Mouse (Mus musculus): ENCODE data around the gene Spock1. TPM values are rescaled to one million over a fixed set of nuclear protein-coding genes. Genes with fewer than 3 reads are reported as not detected.

Gene Spock1
- polyA plus RNA-seq, 1 experiment from 2014 or later = 69.4 TPM

DNA sequence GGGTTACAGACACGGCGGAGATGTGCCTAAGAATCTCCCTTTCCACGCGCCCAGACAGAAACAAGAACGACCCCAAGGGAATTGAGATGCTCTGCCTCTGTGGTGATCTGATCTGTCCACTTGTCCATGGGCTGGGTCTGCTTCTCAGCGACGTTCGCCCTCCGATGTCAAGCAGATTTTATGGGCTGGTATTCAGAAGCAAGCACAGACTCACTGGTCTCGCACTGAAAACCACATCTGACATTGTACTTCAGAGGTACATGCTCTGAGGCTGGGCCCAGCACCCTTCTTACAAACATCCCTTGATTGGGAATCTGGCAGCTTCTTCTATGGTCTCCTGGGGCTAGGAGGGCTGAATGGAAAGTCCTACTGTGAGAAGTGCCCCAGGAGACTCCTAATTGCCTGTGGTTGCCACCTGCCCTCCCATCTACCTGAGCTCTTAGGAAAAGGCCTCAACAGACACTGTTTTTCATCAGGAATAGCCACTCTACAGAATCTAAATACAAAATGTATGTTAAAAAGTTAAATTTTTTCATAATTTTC, 51.8 kb downstream of the Spock1 start:
- ATAC-seq (ENCODE audit: low FRiP score) = no peak
- Histone ChIP-seq H3K4me2 (no peak overlapping the region), H3K4me1 (replicated peaks) (peaks cover 39% of the 10 kb centered on the region), H3K27me3 (no peaks in the 10 kb centered on the region), H3K9ac (no peak overlapping the region), H3K36me3 (no peaks in the 10 kb centered on the region), H3K9me3 (no peaks in the 10 kb centered on the region), H3K27ac (peak overlapping the region; percentile 74), H3K4me3 (no peak overlapping the region)
- WGBS = 76% methylated on average over 10 of the region's 10 CpGs

DNA sequence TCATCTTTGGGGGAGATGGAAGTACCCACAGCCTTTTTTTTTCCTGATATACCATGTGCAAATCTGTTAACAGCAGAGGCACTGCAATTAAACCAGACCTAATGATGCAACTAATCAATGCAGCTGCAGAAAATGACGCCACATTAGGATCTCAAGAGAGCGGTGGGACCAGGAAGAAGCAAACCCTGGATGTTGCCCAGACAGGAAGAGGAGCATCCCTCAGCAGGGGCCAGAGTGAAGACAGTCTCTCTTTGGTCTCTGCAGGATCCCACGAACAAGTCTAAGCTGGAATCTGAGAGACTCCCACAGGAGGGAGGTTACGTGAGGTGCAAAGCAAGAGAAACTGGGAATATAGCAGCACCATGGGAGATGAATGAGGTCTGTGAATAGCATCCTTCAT, 52.4 kb downstream of the Spock1 start:
- Histone ChIP-seq H3K9me3 (no peaks in the 10 kb centered on the region), H3K27ac (peak overlapping the region; percentile 74), H3K4me3 (no peak overlapping the region), H3K4me1 (replicated peaks) (peaks cover 39% of the 10 kb centered on the region), H3K4me2 (no peak overlapping the region), H3K9ac (no peak overlapping the region), H3K27me3 (no peaks in the 10 kb centered on the region), H3K36me3 (no peaks in the 10 kb centered on the region)
- WGBS = 38% methylated on average over 4 of the region's 4 CpGs
- ATAC-seq (ENCODE audit: low FRiP score) = no peak; the same call in 1 of the 2 replicates

DNA sequence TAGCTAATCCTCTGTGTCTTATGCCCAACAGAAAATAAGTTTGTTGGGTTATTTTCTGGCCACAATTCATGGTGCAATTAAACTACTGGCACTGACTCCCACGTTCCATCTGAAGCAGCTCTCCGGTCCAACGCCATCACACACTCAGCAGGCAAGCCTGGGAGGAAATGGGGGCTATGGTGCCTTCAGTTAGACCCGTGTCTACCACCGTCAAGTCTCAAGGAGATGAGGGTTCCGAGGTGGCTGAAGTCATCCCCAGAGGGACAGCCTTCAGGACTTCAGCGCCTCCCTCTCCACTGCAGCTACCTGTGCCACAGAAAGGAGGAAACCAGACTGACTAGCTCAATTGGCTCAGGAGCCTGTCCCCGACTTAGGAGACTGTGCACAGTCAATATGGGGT, 53.7 kb downstream of the Spock1 start:
- no peak overlapping the region for H3K9ac ChIP-seq
- H3K9me3 ChIP-seq = no peaks in the 10 kb centered on the region
- 78% methylated on average over 8 of the region's 8 CpGs for WGBS
- H3K4me1 ChIP-seq (replicated peaks) = peaks cover 39% of the 10 kb centered on the region
- H3K4me2 ChIP-seq = no peak overlapping the region
- no peak overlapping the region for H3K27ac ChIP-seq
- no peaks in the 10 kb centered on the region for H3K27me3 ChIP-seq
- no peaks in the 10 kb centered on the region for H3K36me3 ChIP-seq
- no peak overlapping the region for H3K4me3 ChIP-seq
- no peak for ATAC-seq (ENCODE audit: low FRiP score)

DNA sequence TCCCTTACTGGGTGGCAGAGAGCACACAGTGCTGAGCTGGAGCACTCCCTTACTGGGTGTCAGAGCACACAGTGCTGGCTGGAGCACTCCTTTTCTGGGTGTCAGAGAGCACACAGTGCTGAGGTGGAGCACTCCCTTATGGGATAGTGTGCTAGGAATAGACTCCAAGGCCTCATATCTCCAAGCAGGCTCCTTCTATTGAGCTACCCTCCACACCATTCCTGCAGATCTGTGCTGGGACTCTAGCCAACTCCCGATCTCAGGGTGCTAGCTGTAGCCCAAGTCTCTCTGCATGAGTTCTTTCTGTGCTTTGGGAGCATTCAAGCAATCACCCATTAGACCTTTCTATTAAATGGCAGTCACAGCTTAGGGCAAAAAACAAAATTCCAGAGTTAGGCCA, 54.5 kb downstream of the Spock1 start:
- ATAC-seq (ENCODE audit: low FRiP score) = no peak
- Histone ChIP-seq H3K27ac (no peak overlapping the region), H3K9ac (no peak overlapping the region), H3K27me3 (no peaks in the 10 kb centered on the region), H3K4me3 (no peak overlapping the region), H3K4me1 (replicated peaks) (peaks cover 37% of the 10 kb centered on the region), H3K36me3 (no peaks in the 10 kb centered on the region), H3K9me3 (no peaks in the 10 kb centered on the region), H3K4me2 (no peak overlapping the region)
- 63% methylated on average over 1 of the region's 1 CpGs for WGBS

DNA sequence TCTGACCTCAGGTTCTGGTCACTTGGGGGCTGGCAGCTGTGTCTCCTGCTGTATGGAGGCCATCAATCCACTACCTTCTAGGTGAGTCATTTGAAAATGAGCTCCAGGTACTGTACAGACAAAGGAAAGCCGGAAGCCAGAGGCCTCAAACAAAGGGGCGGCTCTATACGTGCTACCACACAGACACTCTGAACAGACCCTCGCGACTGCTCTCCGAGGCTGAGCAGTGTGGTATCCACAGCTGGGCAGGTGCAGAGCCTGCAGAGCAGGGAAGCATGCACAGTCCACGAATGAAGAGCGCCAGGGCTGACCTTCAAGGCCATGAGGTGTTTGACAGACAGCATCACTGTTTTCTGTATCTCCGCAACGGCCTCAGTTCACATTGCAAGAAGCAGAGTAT, 55.0 kb downstream of the Spock1 start:
- Histone ChIP-seq H3K36me3 (no peaks in the 10 kb centered on the region), H3K9me3 (no peaks in the 10 kb centered on the region), H3K9ac (no peak overlapping the region), H3K4me3 (no peak overlapping the region), H3K27ac (no peak overlapping the region), H3K4me1 (replicated peaks) (peaks cover 32% of the 10 kb centered on the region), H3K4me2 (no peak overlapping the region), H3K27me3 (no peaks in the 10 kb centered on the region)
- no peak for ATAC-seq (ENCODE audit: low FRiP score)
- 77% methylated on average over 10 of the region's 10 CpGs for WGBS

DNA sequence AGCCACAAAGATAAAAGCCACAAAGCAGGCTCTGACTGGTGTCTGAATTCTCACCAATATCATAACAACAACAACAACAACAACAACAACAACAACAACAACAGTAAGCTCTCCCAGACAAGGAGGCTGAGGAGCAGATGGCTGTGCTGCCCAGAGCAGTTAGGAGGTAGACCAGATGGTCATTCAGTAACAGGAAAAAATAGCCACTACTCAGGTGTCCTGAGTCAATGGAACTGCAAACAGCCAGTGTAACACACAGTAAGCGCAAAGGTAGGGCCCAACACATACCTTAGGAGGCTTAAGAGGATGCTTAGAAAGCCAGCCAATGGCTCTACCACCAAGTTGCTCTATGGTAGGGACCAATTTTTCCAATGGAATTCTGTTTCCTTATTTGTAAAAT, 59.2 kb downstream of the Spock1 start:
- Histone ChIP-seq H3K4me3 (no peak overlapping the region), H3K9ac (no peak overlapping the region), H3K4me2 (no peak overlapping the region), H3K27me3 (no peaks in the 10 kb centered on the region), H3K36me3 (no peaks in the 10 kb centered on the region), H3K4me1 (replicated peaks) (peaks cover 8% of the 10 kb centered on the region; the same call in 1 of the 2 replicates), H3K27ac (no peak overlapping the region), H3K9me3 (no peaks in the 10 kb centered on the region)
- 97% methylated on average over 1 of the region's 1 CpGs for WGBS
- ATAC-seq (ENCODE audit: low FRiP score) = no peak

DNA sequence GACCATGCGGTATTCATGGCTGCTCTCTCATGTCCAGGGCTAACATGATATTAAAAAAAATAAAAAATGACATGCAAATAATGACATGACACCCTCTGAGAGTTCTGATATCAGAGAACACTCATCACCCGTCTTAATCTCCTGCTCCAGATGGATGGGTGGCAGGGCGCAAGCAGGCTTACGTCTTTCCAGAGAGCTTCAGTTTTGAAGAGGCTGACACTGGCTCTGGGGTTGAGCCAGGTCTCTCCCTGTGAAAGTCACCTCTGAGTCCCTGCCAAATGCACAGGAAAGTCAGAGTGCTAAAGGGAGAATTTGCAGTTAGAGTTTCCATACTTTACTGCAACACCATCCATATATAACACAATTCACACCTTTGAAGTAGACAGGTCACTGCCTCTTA, 61.0 kb downstream of the Spock1 start:
- ATAC-seq (ENCODE audit: low FRiP score) = no peak
- WGBS = 82% methylated on average over 4 of the region's 4 CpGs
- Histone ChIP-seq H3K36me3 (no peaks in the 10 kb centered on the region), H3K9ac (no peak overlapping the region), H3K4me2 (no peak overlapping the region), H3K4me3 (no peak overlapping the region), H3K4me1 (replicated peaks) (no peaks in the 10 kb centered on the region), H3K9me3 (no peaks in the 10 kb centered on the region), H3K27me3 (no peaks in the 10 kb centered on the region), H3K27ac (no peak overlapping the region)

DNA sequence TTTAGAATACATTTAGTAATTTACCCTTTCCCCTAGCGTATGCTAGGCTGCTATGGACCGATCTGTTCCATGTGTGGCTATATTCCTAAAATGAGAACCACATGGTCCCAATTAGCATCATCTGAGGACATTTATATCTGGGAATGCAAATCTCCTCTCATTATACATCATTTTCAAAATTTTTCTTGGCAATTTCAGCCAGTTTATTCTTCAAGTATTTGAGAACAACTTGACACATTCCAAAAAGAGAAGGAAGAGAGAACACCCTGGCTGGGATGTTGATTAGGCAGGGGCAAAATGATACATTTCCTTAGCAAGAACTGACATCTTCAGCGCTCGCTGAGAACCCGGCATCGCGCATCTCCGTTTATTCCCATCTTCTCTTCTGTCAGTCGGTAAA, 61.7 kb downstream of the Spock1 start:
- no peaks in the 10 kb centered on the region for H3K4me1 ChIP-seq (replicated peaks)
- 94% methylated on average over 9 of the region's 9 CpGs for WGBS
- H3K4me2 ChIP-seq = no peak overlapping the region
- no peak overlapping the region for H3K27ac ChIP-seq
- no peaks in the 10 kb centered on the region for H3K9me3 ChIP-seq
- H3K36me3 ChIP-seq = no peaks in the 10 kb centered on the region
- no peaks in the 10 kb centered on the region for H3K27me3 ChIP-seq
- no peak for ATAC-seq (ENCODE audit: low FRiP score)
- H3K4me3 ChIP-seq = no peak overlapping the region
- no peak overlapping the region for H3K9ac ChIP-seq

DNA sequence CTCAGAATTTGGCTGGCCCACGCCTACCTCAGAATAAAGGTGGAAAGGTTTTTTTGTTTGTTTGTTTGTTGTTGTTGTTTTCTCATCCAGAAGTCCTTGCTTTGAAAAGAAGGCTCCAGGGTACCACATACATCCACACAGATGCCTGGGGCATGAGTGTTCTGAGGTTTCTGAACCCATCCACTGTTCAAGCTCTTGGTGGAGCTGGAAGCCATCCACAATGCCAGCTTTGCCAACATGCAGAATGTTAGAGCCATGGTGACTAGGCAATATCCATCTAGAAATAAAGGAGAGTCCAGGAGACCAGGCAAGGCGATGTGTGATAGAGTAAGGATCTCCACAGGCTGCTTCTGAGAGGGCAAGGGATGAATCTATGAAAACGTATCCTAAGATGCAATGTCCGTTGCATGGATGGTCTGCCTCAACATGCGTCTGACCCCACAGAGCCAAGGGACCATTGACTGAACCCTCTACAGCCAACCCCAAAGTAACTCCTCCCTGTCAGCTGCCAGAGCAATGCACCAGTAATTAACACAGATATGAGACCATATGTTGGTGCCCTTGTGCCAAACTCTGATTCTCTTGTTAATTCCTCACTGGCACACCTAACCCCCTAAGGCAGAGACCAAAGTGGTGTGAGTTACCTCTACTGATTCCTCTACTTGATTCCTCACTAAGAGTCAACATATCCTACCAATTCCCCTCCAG, 66.8 kb downstream of the Spock1 start:
- 97% methylated on average over 5 of the region's 5 CpGs for WGBS
- H3K9ac ChIP-seq = no peak overlapping the region
- no peak overlapping the region for H3K4me2 ChIP-seq
- no peak overlapping the region for H3K27ac ChIP-seq
- no peaks in the 10 kb centered on the region for H3K27me3 ChIP-seq
- no peak overlapping the region for H3K4me3 ChIP-seq
- no peaks in the 10 kb centered on the region for H3K36me3 ChIP-seq
- no peaks in the 10 kb centered on the region for H3K4me1 ChIP-seq (replicated peaks)
- no peak for ATAC-seq (ENCODE audit: low FRiP score)
- no peaks in the 10 kb centered on the region for H3K9me3 ChIP-seq

DNA sequence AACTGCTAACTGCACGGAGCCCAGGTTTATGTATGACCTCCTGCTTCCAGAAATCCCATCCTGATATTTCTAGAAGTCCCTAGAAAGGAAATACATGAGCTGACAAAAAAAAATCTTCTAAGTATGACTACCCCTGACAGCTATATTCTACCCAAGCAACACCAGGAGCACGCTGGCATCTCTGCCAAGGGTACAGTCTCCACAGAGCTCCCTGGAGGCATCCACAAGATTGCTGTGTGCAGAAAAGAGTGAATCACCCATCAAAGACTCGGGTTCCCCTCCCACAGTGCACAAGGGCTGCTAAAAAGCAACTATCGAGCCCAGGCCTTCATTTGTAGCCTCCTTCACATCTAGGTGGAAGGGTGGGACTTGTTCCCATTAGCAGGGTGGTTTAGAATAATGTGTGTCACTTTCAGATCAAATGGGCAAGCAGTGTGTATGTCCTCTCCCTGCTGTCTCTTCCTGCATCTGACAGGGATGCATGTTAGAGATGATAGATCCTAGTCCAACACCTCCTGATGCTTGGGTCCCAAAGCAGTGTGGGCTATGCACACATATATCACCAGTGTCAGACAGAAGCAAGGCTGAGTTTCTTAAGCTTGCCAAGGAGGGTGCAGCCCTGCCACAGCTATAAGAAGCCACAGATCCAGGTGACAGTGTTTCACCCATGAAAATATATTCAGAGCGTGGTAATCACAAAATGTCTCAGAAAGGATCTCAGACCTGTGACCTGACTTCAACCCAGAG, 70.3 kb downstream of the Spock1 start:
- H3K9me3 ChIP-seq = peaks cover 5% of the 10 kb centered on the region
- H3K36me3 ChIP-seq = no peaks in the 10 kb centered on the region
- no peak overlapping the region for H3K9ac ChIP-seq
- H3K4me1 ChIP-seq (replicated peaks) = no peaks in the 10 kb centered on the region
- 78% methylated on average over 5 of the region's 5 CpGs for WGBS
- H3K27ac ChIP-seq = no peak overlapping the region
- H3K4me3 ChIP-seq = no peak overlapping the region
- no peaks in the 10 kb centered on the region for H3K27me3 ChIP-seq
- no peak for ATAC-seq (ENCODE audit: low FRiP score)
- no peak overlapping the region for H3K4me2 ChIP-seq

DNA sequence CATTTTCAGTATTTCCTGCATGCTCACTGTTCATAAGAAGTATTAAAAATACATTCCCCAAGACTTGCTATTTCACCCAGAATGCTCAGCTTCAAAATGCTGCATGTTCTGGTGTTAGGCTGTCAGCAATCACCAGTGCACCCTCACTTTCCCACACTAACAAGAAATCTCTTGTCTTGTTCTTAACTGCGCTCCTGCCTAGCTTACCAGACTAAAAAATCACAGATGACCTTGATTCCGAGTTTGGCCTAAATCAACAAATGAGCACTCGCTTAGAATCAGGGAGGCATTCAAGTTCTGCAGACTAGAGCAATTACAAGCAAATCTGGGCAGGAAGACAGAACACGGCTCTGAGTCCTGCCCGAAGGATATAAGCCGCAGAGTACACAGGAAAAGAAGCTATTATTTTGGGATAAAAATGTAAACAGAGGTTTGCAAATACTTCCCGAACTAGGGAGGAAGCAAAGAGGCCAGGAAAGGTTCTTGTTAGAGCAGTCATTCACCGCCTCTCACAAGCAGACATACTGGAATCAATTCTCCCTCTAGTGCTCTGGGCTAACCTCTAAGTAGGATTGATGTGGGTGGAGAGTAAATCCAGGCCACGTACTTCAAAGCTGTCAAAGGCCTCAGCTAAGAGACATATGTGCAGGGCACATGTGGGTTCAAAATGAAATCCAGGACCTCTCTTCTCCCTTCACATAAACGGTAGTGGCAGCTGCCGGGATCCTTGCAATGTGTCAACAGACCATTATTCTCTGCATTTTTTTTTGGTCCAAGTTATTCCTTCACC, 76.6 kb downstream of the Spock1 start:
- Histone ChIP-seq H3K27me3 (no peaks in the 10 kb centered on the region), H3K9ac (no peak overlapping the region), H3K27ac (peak overlapping the region; percentile 52), H3K4me1 (replicated peaks) (peaks cover 25% of the 10 kb centered on the region), H3K36me3 (peaks cover 4% of the 10 kb centered on the region; the same call in 1 of the 2 replicates), H3K9me3 (peaks cover 5% of the 10 kb centered on the region), H3K4me2 (no peak overlapping the region), H3K4me3 (no peak overlapping the region)
- ATAC-seq (ENCODE audit: low FRiP score) = no peak
- WGBS = 75% methylated on average over 11 of the region's 11 CpGs

DNA sequence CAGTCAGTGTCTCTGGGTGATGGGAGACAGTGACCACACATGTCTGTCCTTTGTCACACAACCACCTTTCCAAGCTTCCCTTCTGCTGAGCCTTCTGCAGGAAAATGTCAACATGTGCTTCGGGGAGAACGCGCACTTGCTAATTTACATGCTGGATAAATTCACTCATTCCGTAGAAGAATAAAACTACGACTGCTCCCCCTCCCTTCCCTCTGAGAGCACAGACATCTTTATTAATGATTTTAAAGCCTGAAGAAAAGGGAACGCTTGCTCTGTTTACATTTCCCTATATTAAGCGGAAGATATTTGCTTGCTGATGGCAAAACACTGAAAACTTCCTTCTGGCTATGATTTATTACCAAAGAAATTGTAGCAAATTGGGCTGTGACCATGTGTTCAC, 77.2 kb downstream of the Spock1 start:
- Histone ChIP-seq H3K27ac (peak overlapping the region; percentile 52; the same call in 1 of the 2 replicates), H3K27me3 (no peaks in the 10 kb centered on the region), H3K36me3 (peaks cover 4% of the 10 kb centered on the region; the same call in 1 of the 2 replicates), H3K4me3 (no peak overlapping the region), H3K4me1 (replicated peaks) (peaks cover 32% of the 10 kb centered on the region), H3K4me2 (no peak overlapping the region), H3K9ac (0 out of 2 replicates have a peak overlapping the region, but pooled peaks have one; percentile 49), H3K9me3 (peaks cover 5% of the 10 kb centered on the region)
- WGBS = 45% methylated on average over 7 of the region's 7 CpGs
- ATAC-seq (ENCODE audit: low FRiP score) = no peak
